Mouse (Mus musculus) intestine, embryonic 16.5 days (tissue): ENCODE results near the gene Col13a1. TPM values are rescaled to one million over a fixed set of nuclear protein-coding genes. Genes with fewer than 3 reads are reported as not detected.

Experiments
- ATAC-seq: fragments of 200-750 bp; cut with Nextera tagmentation; 2 replicates; pipeline ENCODE4 v1.8.0; 2017; ENCODE audit warnings: moderate TSS enrichment, moderate library complexity
- H3K27ac ChIP-seq: fragments of 300-500 bp; sonication (generic); 2 replicates; pipeline ENCODE4 v1.5.1; 2014; ENCODE audit warnings: mild to moderate bottlenecking, low read length
- H3K27me3 ChIP-seq: fragments of 300-500 bp; sonication (generic); replicated peaks from 2 replicates; pipeline ENCODE4 v1.6.1; 2014; ENCODE audit warnings: low read length, control low read depth, mixed read lengths; ENCODE audit not compliant: control insufficient read depth, insufficient read depth
- H3K36me3 ChIP-seq: fragments of 300-500 bp; sonication (generic); 2 replicates; pipeline ENCODE4 v1.6.1; 2014; ENCODE audit warnings: low read length, control low read depth; ENCODE audit not compliant: control insufficient read depth, insufficient read depth
- H3K4me1 ChIP-seq: fragments of 300-500 bp; sonication (generic); 2 replicates; pipeline ENCODE4 v1.6.1; 2014; ENCODE audit warnings: low read length, control low read depth, mixed read lengths; ENCODE audit not compliant: control insufficient read depth, insufficient read depth
- H3K4me2 ChIP-seq: fragments of 300-500 bp; sonication (generic); 2 replicates; pipeline ENCODE4 v1.6.1; 2014; ENCODE audit warnings: low read depth, low read length, control low read depth
- H3K4me3 ChIP-seq: fragments of 300-500 bp; sonication (generic); 2 replicates; pipeline ENCODE4 v1.5.1; 2014; ENCODE audit warnings: mild to moderate bottlenecking, low read length
- H3K9ac ChIP-seq: fragments of 300-500 bp; sonication (generic); 2 replicates; pipeline ENCODE4 v1.6.1; 2014; ENCODE audit warnings: low read depth, low read length
- H3K9me3 ChIP-seq: fragments of 300-500 bp; sonication (generic); 2 replicates; pipeline ENCODE4 v1.6.1; 2016; ENCODE audit warnings: low read length, control low read depth; ENCODE audit not compliant: control insufficient read depth
- WGBS: fragments of 180-500 bp; shearing (Covaris S2); extraction: QIAGEN DNeasy Blood & Tissue Kit; methylation state at CpG from one replicate; pipeline ENCODE4 v1.1.7; 2014; 5-methylcytosine and 5-hydroxymethylcytosine counted together
- polyA plus RNA-seq: library from polyadenylated mRNA; unstranded; fragments of >200 nt; fragmentation: Nextera tagmentation; extraction: Ambion mirVana; gene quantifications from 2 replicates; pipeline ENCODE4 v1.2.1, GENCODE M21; 2015

The Col13a1 gene
- polyA plus RNA-seq, 1 experiment from 2014 or later = 4.5 TPM

DNA sequence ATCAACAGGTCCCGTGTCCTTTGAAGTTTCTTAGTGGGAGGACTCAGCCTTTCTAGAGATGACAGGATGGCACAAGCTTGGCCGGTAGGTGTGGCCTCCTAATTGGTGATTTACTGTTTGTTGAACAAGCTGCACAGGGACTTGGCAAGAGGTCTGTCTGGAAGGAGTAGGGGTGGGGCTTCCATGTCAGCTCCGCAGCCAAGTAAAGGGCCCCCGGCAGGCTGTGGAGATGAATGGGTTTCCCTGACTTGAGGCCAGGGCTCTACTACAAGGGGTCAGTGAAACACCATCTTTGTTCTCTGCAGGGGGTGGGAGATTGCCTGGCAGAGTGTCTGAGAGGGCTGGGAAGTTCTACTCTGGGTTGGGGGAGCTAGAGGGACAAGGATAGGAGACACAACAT lies 99.5 kb downstream of the Col13a1 start:
- Histone ChIP-seq H3K27ac (no peak overlapping the region), H3K9ac (0 out of 2 replicates have a peak overlapping the region, but pooled peaks have one; percentile 11), H3K4me1 (peaks cover 9% of the 10 kb centered on the region), H3K9me3 (no peaks in the 10 kb centered on the region), H3K4me2 (no peak overlapping the region), H3K36me3 (no peaks in the 10 kb centered on the region), H3K27me3 (no peaks in the 10 kb centered on the region), H3K4me3 (no peak overlapping the region)
- WGBS = 9% methylated on average over 4 of the region's 4 CpGs
- ATAC-seq = peak; percentile 71

DNA sequence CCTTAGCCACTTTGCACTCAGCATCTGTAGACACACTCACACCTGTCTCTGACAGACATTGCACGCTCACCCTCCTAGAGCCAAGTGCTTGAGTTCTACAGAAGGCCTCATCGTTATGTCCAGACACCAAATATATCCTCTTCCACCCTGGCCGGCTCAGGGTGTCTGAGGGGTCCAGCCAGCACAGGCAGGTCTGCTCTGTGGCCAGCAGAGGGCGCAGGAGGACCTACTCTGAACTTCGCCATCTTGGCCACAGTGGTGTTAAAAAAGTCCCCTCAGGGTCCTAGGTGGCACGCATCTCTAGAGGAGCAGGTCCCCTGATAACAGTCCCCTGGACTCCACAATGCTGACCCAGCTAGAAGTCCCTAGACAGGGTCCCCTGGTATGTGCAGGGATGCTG lies 101.1 kb downstream of the Col13a1 start:
- no peak overlapping the region; the same call in 1 of the 2 replicates for H3K9ac ChIP-seq
- peaks cover 9% of the 10 kb centered on the region for H3K4me1 ChIP-seq
- no peaks in the 10 kb centered on the region for H3K36me3 ChIP-seq
- H3K4me3 ChIP-seq = no peak overlapping the region
- ATAC-seq = 0 out of 2 replicates have a peak, but pooled peaks have one; percentile 37
- H3K27ac ChIP-seq = no peak overlapping the region
- H3K4me2 ChIP-seq = no peak overlapping the region
- 10% methylated on average over 6 of the region's 6 CpGs for WGBS
- no peaks in the 10 kb centered on the region for H3K27me3 ChIP-seq
- no peaks in the 10 kb centered on the region for H3K9me3 ChIP-seq

DNA sequence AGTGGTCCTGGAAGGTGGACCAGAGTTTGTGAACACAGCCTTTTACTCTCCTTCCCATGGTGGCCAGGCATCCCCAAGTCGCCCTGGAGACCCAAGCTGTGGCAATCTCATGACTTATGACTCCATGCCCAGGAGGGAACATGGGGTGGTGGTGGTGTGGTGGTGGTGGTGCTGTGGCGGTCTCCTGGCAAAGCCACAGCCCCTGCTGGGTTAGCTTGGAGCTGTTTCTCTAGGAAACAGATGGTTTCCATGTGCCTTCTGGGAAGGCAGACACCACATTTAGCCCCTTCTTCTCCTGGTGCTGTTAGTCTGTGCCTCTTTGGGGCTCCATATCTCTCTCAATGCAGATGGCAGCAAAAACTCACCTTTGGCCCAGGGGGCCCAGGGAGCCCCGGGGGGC lies 109.1 kb downstream of the Col13a1 start:
- peaks cover 3% of the 10 kb centered on the region; the same call in 1 of the 2 replicates for H3K4me1 ChIP-seq
- no peak overlapping the region for H3K27ac ChIP-seq
- no peak overlapping the region for H3K9ac ChIP-seq
- ATAC-seq = no peak
- no peaks in the 10 kb centered on the region for H3K36me3 ChIP-seq
- no peak overlapping the region for H3K4me2 ChIP-seq
- H3K27me3 ChIP-seq = no peaks in the 10 kb centered on the region
- H3K9me3 ChIP-seq = no peaks in the 10 kb centered on the region
- no peak overlapping the region for H3K4me3 ChIP-seq
- WGBS = 74% methylated on average over 3 of the region's 3 CpGs

DNA sequence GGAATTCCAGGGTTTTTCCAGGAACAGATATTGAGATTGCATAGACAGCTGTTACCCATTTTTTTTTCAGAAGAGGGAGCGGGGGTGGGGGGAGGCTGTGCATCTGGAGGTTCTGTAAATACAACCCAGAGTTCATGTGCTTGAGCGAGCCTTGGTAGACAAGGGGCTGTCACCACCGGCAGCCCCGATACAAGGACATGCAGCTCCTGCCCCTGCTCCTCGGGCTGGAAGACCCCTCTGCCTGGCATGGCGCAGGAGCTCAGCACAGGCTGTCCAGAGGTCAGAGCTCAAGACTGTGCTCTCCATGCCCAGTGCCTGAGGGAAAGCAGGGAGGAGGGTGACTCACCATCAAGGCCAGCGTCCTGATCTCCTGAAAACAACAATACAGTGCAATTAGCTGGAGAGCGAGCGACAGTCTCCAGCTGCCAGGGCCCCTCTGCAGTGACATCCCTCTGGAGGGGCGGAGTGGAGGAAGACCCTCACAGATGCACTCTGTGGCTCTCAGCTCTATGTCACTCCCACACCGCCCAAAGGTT lies 112.8 kb downstream of the Col13a1 start:
- WGBS = 50% methylated on average over 11 of the region's 11 CpGs
- peak overlapping the region; percentile 57 for H3K27ac ChIP-seq
- H3K4me3 ChIP-seq = no peak overlapping the region
- H3K36me3 ChIP-seq = peaks cover 7% of the 10 kb centered on the region; the same call in 1 of the 2 replicates
- H3K4me2 ChIP-seq = no peak overlapping the region
- H3K9me3 ChIP-seq = peaks cover 14% of the 10 kb centered on the region
- H3K4me1 ChIP-seq = 0 out of 2 replicates have a peak, but pooled peaks cover 3% of the 10 kb centered on the region
- ATAC-seq = peak; percentile 55
- H3K27me3 ChIP-seq = no peaks in the 10 kb centered on the region
- peak overlapping the region; percentile 42; the same call in 1 of the 2 replicates for H3K9ac ChIP-seq

DNA sequence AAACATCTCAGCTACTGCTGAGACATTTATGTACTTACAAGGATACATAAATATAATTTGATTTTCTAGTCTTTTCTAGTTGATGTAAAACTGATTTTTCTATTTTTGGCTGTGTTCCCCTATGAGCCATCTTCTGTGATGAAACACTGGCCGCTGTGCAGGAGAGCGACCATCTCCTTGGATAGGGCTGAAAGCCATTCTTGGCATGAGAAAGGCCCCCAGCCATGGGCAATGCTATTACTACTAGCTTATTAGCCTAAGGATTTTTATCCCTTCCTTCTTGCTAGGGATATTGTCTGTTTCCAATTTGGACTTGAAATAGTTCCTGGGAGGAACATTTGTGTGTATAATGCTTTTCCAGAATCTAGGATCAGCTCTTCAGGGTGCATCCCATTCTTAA lies 119.5 kb downstream of the Col13a1 start:
- Histone ChIP-seq H3K4me2 (no peak overlapping the region), H3K27ac (no peak overlapping the region), H3K27me3 (no peaks in the 10 kb centered on the region), H3K9me3 (peaks cover 14% of the 10 kb centered on the region), H3K4me3 (no peak overlapping the region), H3K9ac (no peak overlapping the region), H3K4me1 (no peaks in the 10 kb centered on the region), H3K36me3 (peaks cover 7% of the 10 kb centered on the region; the same call in 1 of the 2 replicates)
- WGBS = 79% methylated on average over 2 of the region's 2 CpGs
- ATAC-seq = no peak

DNA sequence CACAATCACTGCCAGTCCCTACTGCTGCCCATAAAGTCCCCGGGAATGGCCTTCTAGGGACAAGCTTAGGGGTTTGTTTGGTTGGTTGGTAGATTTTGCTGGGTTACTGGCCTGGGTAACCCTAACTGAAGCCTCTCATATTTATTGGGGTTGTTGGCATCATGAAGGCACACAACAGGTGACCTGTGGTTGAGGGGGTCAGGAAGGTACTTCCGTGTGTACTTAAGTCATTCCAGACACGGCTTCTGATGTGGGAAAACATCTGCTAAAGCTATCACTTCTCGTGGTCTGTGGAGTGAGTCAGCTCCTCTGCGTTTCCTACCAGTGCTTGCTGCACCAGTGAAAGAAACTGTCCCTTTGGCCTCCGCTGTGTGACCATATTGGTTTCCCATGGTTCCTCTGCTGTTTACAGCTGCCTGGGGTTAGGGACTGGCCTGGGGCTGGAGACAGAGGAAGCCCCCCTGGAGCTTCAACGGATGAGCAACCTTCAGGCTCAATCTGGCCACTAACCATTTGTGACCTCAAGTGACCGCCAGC lies 123.7 kb downstream of the Col13a1 start:
- Histone ChIP-seq H3K36me3 (no peaks in the 10 kb centered on the region), H3K9ac (no peak overlapping the region)
- WGBS = 64% methylated on average over 8 of the region's 8 CpGs

DNA sequence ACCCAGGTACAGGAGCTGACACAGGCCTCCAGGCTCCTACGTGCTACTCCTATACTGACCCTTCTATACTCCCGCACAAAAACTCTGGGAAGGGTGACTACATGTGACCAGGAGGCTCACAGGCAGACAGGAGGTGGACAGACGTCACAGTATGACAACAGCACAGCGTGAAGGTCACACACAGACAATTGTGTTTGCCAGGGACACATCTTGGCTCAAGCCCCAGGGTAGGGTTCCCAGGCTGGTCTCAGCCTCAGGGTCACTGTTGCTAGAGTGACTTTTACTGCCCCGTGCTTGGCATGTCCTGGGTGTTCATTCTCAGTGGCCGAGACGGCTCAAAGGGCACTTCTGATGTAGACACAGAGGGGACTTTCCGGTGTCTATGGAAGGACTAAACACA lies 126.1 kb downstream of the Col13a1 start:
- Histone ChIP-seq H3K36me3 (no peaks in the 10 kb centered on the region), H3K9me3 (no peaks in the 10 kb centered on the region), H3K27ac (no peak overlapping the region), H3K27me3 (no peaks in the 10 kb centered on the region), H3K9ac (no peak overlapping the region), H3K4me1 (0 out of 2 replicates have a peak, but pooled peaks cover 2% of the 10 kb centered on the region), H3K4me3 (no peak overlapping the region), H3K4me2 (no peak overlapping the region)
- ATAC-seq = no peak
- 81% methylated on average over 8 of the region's 8 CpGs for WGBS

More for the DNA sequence above, 123.7 kb downstream of the Col13a1 start:
- Histone ChIP-seq H3K4me1 (no peaks in the 10 kb centered on the region), H3K4me2 (no peak overlapping the region), H3K27ac (no peak overlapping the region), H3K9me3 (no peaks in the 10 kb centered on the region), H3K4me3 (no peak overlapping the region), H3K27me3 (no peaks in the 10 kb centered on the region)
- ATAC-seq = no peak

DNA sequence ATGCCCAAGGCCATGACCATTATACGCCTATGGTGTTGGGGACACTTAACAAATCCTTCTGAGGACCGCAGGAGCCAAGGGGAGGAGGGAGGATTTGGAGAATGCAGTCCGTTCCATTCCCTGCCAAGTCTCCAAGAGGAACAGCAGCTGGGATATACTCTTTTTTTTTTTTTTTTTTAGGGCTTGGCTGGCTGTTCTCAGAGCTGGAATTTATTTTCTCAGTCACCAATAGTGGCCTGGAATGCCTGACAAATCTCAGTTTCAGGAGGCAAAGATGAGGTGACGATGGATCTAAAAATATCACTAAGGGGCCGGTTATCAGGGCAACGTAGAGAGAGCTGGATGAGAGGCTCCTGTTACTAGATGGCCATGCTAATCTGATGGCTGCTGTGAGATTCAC lies 130.4 kb downstream of the Col13a1 start:
- whole genome bisulfite sequencing = 62% methylated on average over 6 of the region's 6 CpGs

DNA sequence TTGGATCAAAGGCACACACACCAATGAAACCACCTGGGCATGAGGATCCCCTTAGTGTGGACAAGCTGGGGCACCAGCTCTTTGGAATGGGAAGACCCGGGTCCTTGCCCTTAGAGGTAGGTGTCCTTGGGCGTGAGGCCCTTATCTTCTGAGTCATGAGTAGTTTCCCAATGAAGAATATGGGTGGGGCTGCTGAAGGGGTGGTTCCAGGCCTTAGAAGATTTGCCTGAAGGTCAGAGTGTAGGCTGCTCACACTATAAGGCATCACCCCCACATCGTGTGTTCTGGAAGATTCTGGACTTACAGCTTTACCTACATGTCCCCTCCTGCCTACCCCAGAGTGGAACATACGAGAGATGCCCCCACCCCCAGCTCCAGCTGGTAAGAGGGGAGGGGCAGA lies 133.4 kb downstream of the Col13a1 start:
- ATAC-seq = 0 out of 2 replicates have a peak, but pooled peaks have one; percentile 27
- 54% methylated on average over 4 of the region's 4 CpGs for WGBS

More for the DNA sequence above, 130.4 kb downstream of the Col13a1 start:
- no peak overlapping the region for H3K4me3 ChIP-seq
- no peaks in the 10 kb centered on the region for H3K9me3 ChIP-seq
- H3K36me3 ChIP-seq = no peaks in the 10 kb centered on the region
- H3K27ac ChIP-seq = peak overlapping the region; percentile 71
- no peak overlapping the region for H3K4me2 ChIP-seq
- peak; percentile 45; the same call in 1 of the 2 replicates for ATAC-seq
- H3K27me3 ChIP-seq = no peaks in the 10 kb centered on the region
- no peak overlapping the region for H3K9ac ChIP-seq
- H3K4me1 ChIP-seq = peaks cover 6% of the 10 kb centered on the region

More for the DNA sequence above, 133.4 kb downstream of the Col13a1 start:
- Histone ChIP-seq H3K36me3 (no peaks in the 10 kb centered on the region), H3K4me3 (no peak overlapping the region), H3K4me1 (peaks cover 6% of the 10 kb centered on the region), H3K4me2 (no peak overlapping the region), H3K9me3 (no peaks in the 10 kb centered on the region), H3K9ac (no peak overlapping the region), H3K27me3 (no peaks in the 10 kb centered on the region), H3K27ac (no peak overlapping the region)
